Mouse (Mus musculus) stomach, embryonic 15.5 days (tissue): Measurements from ENCODE around the gene Dpf2. TPM values are rescaled to one million over a fixed set of nuclear protein-coding genes. Genes with fewer than 3 reads are reported as not detected.
"Not testable (repeated sequence)": the region's sequence is repeated elsewhere in the genome, so short reads cannot be mapped to it uniquely, and the experiment has no call there.

Source experiments
- ATAC-seq: fragments of 200-750 bp; cut with Nextera tagmentation; 2 replicates; pipeline ENCODE4 v1.8.0; 2017; ENCODE audit warnings: low read depth, moderate number of reproducible peaks, moderate TSS enrichment; ENCODE audit not compliant: insufficient read depth, low FRiP score
- H3K27ac ChIP-seq: fragments of 300-500 bp; sonication (generic); 2 replicates; pipeline ENCODE4 v1.5.1; 2015; ENCODE audit warnings: mild to moderate bottlenecking, inconsistent platforms
- H3K27me3 ChIP-seq: fragments of 300-500 bp; sonication (generic); replicated peaks from 2 replicates; pipeline ENCODE4 v1.6.1; 2015; ENCODE audit warnings: inconsistent platforms
- H3K36me3 ChIP-seq: fragments of 300-500 bp; sonication (generic); 2 replicates; pipeline ENCODE4 v1.6.1; 2015; ENCODE audit warnings: inconsistent platforms
- H3K4me1 ChIP-seq: fragments of 300-500 bp; sonication (generic); 2 replicates; pipeline ENCODE4 v1.6.1; 2015; ENCODE audit warnings: inconsistent platforms
- H3K4me2 ChIP-seq: fragments of 300-500 bp; sonication (generic); 2 replicates; pipeline ENCODE4 v1.6.1; 2015; ENCODE audit warnings: mild to moderate bottlenecking, inconsistent platforms
- H3K4me3 ChIP-seq: fragments of 300-500 bp; sonication (generic); replicated peaks from 2 replicates; pipeline ENCODE4 v1.5.1; 2015; ENCODE audit warnings: inconsistent platforms
- H3K9ac ChIP-seq: fragments of 300-500 bp; sonication (generic); 2 replicates; pipeline ENCODE4 v1.6.1; 2015; ENCODE audit warnings: inconsistent platforms
- H3K9me3 ChIP-seq: fragments of 300-500 bp; sonication (generic); 2 replicates; pipeline ENCODE4 v1.6.1; 2016; ENCODE audit warnings: inconsistent platforms
- WGBS: fragments of 180-500 bp; shearing (Covaris S2); methylation state at CpG from one replicate; pipeline ENCODE4 v1.1.7; 2015; 5-methylcytosine and 5-hydroxymethylcytosine counted together
- polyA plus RNA-seq: library from polyadenylated mRNA; unstranded; fragments of >200 nt; fragmentation: Nextera tagmentation; extraction: Ambion mirVana; gene quantifications from 2 replicates; pipeline ENCODE4 v1.2.1, GENCODE M21; 2015

The Dpf2 gene
- polyA plus RNA-seq, 1 experiment from 2014 or later: 98.7 TPM

DNA sequence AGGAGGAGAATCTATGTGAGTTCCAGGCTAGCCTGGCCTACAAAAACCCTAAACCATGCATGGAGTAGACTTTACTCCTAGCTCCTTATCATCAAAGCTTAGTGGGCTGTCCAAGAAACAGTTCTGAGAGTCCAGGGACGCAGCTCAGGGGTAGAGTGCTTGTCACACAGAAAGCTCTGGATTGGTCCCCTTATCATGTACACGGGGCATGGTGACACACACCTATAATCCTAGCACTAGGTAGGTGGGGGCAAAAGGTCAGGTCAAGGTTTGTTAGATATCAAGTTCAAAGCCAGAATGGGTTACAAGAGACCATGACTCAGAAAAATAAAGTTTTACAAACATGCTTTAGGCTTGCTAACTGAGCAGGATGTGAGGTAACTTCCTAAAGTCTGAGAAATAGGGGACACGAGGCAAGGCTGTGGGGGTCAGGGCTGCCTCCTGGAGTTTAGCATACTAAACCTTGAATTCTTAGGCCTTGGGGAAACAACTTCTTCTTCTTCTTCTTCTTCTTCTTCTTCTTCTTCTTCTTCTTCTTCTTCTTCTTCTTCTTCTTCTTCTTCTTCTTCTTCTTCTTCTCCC lies 25.5 kb downstream of the Dpf2 start:
- H3K9ac ChIP-seq: no peak overlapping the region
- no peak overlapping the region for H3K27ac ChIP-seq
- no peaks in the 10 kb centered on the region for H3K27me3 ChIP-seq
- no peaks in the 10 kb centered on the region for H3K36me3 ChIP-seq
- no peaks in the 10 kb centered on the region; the same call in 1 of the 2 replicates for H3K4me1 ChIP-seq
- no peak overlapping the region for H3K4me3 ChIP-seq
- WGBS: 64% methylated on average over 3 of the region's 3 CpGs
- no peak overlapping the region for H3K4me2 ChIP-seq
- no peak for ATAC-seq
- no peaks in the 10 kb centered on the region for H3K9me3 ChIP-seq

DNA sequence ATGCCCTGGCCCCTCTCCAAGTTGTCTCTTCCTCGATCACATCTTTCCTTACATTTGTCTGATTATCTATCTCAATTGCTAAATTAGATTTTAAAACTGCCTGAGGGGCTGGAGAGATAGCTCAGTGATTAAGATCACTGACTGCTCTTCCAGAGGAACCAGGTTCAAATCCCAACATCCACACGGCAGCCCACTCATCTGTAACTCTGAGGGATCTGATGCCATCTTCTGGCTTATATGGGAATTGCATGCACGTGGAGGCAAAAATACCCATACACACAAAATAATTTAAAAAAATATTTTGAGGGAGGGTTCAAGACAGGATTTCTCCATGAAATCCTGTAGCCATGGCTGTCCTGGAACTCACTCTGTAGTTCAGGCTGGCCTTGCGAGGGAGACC lies 27.0 kb downstream of the Dpf2 start:
- H3K27ac ChIP-seq: no peak overlapping the region
- no peaks in the 10 kb centered on the region for H3K27me3 ChIP-seq
- WGBS: 61% methylated on average over 4 of the region's 4 CpGs
- H3K4me3 ChIP-seq: no peak overlapping the region
- ATAC-seq: no peak
- no peaks in the 10 kb centered on the region; the same call in 1 of the 2 replicates for H3K4me1 ChIP-seq
- H3K4me2 ChIP-seq: no peak overlapping the region
- H3K36me3 ChIP-seq: no peaks in the 10 kb centered on the region
- H3K9me3 ChIP-seq: no peaks in the 10 kb centered on the region
- no peak overlapping the region for H3K9ac ChIP-seq

GRCm38 (mm10) chr19:5883935-5884334 lies 28.9 kb downstream of the Dpf2 start:
- Histone ChIP-seq H3K4me3 (no peak overlapping the region), H3K27me3 (no peaks in the 10 kb centered on the region), H3K4me2 (no peak overlapping the region), H3K27ac (no peak overlapping the region), H3K4me1 (no peaks in the 10 kb centered on the region; the same call in 1 of the 2 replicates), H3K9ac (no peak overlapping the region), H3K9me3 (no peaks in the 10 kb centered on the region), H3K36me3 (no peaks in the 10 kb centered on the region)
- 28% methylated on average over 1 of the region's 1 CpGs for WGBS
- peak; percentile 68; the same call in 1 of the 2 replicates for ATAC-seq

GRCm38 (mm10) chr19:5882079-5882478 lies 30.7 kb downstream of the Dpf2 start:
- H3K27me3 ChIP-seq, H3K36me3 ChIP-seq, H3K4me2 ChIP-seq, H3K27ac ChIP-seq, ATAC-seq, H3K9ac ChIP-seq, H3K9me3 ChIP-seq, H3K4me3 ChIP-seq: not testable (repeated sequence)
- 74% methylated on average over 5 of the region's 5 CpGs for WGBS
- peaks cover 12% of the 10 kb centered on the region; the same call in 1 of the 2 replicates for H3K4me1 ChIP-seq

DNA sequence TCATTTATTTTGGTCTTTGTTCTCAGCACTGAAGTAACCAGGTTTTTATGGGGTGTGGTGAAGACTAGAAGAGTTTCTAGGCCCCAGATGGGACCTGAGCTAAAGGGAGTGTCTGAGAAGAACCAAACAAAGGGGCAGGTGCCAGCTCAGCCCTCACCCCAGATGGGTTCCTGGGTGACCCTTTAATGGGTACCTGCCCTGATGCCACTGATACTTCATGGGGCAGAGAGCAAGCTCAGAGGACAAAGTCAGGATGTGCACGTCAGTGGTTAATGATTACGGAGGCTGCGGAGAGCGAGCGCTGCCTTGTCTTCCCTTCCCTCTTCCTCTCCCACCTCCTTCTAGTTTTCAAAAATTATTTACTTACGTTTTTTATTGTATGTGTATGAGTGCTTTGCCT lies 31.7 kb downstream of the Dpf2 start:
- no peak overlapping the region for H3K4me3 ChIP-seq
- peaks cover 12% of the 10 kb centered on the region; the same call in 1 of the 2 replicates for H3K4me1 ChIP-seq
- no peak overlapping the region for H3K9ac ChIP-seq
- no peaks in the 10 kb centered on the region for H3K9me3 ChIP-seq
- no peak overlapping the region for H3K4me2 ChIP-seq
- H3K27ac ChIP-seq: no peak overlapping the region
- H3K27me3 ChIP-seq: no peaks in the 10 kb centered on the region
- ATAC-seq: no peak
- no peaks in the 10 kb centered on the region for H3K36me3 ChIP-seq
- WGBS: 90% methylated on average over 6 of the region's 6 CpGs

DNA sequence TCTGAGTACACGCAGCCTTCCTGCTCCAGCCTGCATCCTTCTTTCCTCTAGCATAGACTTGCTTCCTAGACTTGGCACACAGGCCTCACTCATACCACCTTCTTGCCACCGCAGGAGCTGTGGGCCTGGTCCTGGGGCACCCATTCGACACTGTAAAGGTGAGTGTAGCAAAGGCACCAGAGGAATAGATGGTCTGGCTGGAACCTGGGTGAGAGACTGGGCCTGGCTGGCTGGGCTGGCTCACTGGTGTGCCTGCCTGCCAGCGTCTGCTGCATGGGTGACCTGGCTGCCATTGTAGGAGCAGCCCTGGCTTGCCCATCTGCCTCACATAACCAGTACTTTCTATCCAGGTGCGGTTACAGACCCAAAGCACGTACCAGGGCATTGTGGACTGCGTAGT lies 33.1 kb downstream of the Dpf2 start:
- 88% methylated on average over 7 of the region's 7 CpGs for WGBS
- no peak for ATAC-seq
- no peaks in the 10 kb centered on the region for H3K36me3 ChIP-seq

GRCm38 (mm10) chr19:5878916-5879315 lies 33.9 kb downstream of the Dpf2 start:
- H3K4me1 ChIP-seq: peaks cover 25% of the 10 kb centered on the region
- H3K9ac ChIP-seq: no peak overlapping the region
- no peaks in the 10 kb centered on the region for H3K27me3 ChIP-seq
- no peak overlapping the region for H3K4me3 ChIP-seq
- peak overlapping the region; percentile 82; the same call in 1 of the 2 replicates for H3K27ac ChIP-seq
- H3K4me2 ChIP-seq: peak overlapping the region; percentile 36; the same call in 1 of the 2 replicates
- H3K36me3 ChIP-seq: no peaks in the 10 kb centered on the region
- no peak for ATAC-seq
- 73% methylated on average over 3 of the region's 3 CpGs for WGBS
- no peaks in the 10 kb centered on the region for H3K9me3 ChIP-seq

More for the DNA sequence above, 33.1 kb downstream of the Dpf2 start:
- Histone ChIP-seq H3K4me2 (no peak overlapping the region), H3K27ac (no peak overlapping the region), H3K27me3 (no peaks in the 10 kb centered on the region), H3K4me3 (no peak overlapping the region), H3K4me1 (peaks cover 18% of the 10 kb centered on the region), H3K9ac (no peak overlapping the region), H3K9me3 (no peaks in the 10 kb centered on the region)

GRCm38 (mm10) chr19:5878362-5878722 lies 34.5 kb downstream of the Dpf2 start:
- Histone ChIP-seq H3K36me3 (no peaks in the 10 kb centered on the region), H3K4me3 (peak overlapping the region; percentile 11; the same call in 1 of the 2 replicates), H3K27me3 (no peaks in the 10 kb centered on the region), H3K4me1 (peaks cover 25% of the 10 kb centered on the region), H3K9me3 (no peaks in the 10 kb centered on the region), H3K4me2 (peak overlapping the region; percentile 36), H3K27ac (peak overlapping the region; percentile 82), H3K9ac (no peak overlapping the region)
- ATAC-seq: no peak
- whole genome bisulfite sequencing: 57% methylated on average over 7 of the region's 7 CpGs

GRCm38 (mm10) chr19:5877618-5878361 lies 35.0 kb downstream of the Dpf2 start, which contains the start of gene Slc25a45:
Gene Slc25a45, plus strand, starts transcription at chr19:5877808.
- Histone ChIP-seq H3K4me3 (peak within 1 kb of the TSS; percentile 11; the same call in 1 of the 2 replicates), H3K4me2 (peak within 1 kb of the TSS; percentile 36), H3K9ac (no peak within 1 kb of the TSS), H3K36me3 (no peaks in the 10 kb centered on the region), H3K9me3 (no peaks in the 10 kb centered on the region), H3K4me1 (peaks cover 30% of the 10 kb centered on the region), H3K27ac (peak within 1 kb of the TSS; percentile 82), H3K27me3 (no peaks in the 10 kb centered on the region)
- peak; percentile 50; the same call in 1 of the 2 replicates for ATAC-seq
- WGBS: 43% methylated on average over 15 of the region's 15 CpGs

GRCm38 (mm10) chr19:5874969-5875480 lies 37.8 kb downstream of the Dpf2 start, which contains the start of gene Frmd8:
Gene Frmd8, minus strand, starts transcription at chr19:5875274.
- H3K4me1 ChIP-seq: peaks cover 47% of the 10 kb centered on the region
- H3K36me3 ChIP-seq: no peaks in the 10 kb centered on the region
- WGBS: under 1% methylated on average over 37 of the region's 37 CpGs
- peak within 1 kb of the TSS; percentile 84 for H3K4me3 ChIP-seq
- no peaks in the 10 kb centered on the region for H3K27me3 ChIP-seq
- ATAC-seq: peak; percentile 80
- peak within 1 kb of the TSS; percentile 44 for H3K27ac ChIP-seq
- H3K9ac ChIP-seq: peak within 1 kb of the TSS; percentile 82
- no peaks in the 10 kb centered on the region for H3K9me3 ChIP-seq
- peak within 1 kb of the TSS; percentile 85 for H3K4me2 ChIP-seq

- Histone ChIP-seq H3K4me1 (peaks cover 47% of the 10 kb centered on the region), H3K9me3 (no peaks in the 10 kb centered on the region), H3K4me3 (peak overlapping the region; percentile 84), H3K27ac (peak overlapping the region; percentile 44; the same call in 1 of the 2 replicates), H3K4me2 (peak overlapping the region; percentile 85), H3K9ac (peak overlapping the region; percentile 82), H3K27me3 (no peaks in the 10 kb centered on the region), H3K36me3 (no peaks in the 10 kb centered on the region)
- no peak for ATAC-seq
- WGBS: 6% methylated on average over 13 of the region's 13 CpGs
These were observed 38.3 kb downstream of the Dpf2 start for GRCm38 (mm10) chr19:5874391-5874968.
